11 mouse cellular contexts compared by ENCODE assay signal in the genomic region with DNA sequence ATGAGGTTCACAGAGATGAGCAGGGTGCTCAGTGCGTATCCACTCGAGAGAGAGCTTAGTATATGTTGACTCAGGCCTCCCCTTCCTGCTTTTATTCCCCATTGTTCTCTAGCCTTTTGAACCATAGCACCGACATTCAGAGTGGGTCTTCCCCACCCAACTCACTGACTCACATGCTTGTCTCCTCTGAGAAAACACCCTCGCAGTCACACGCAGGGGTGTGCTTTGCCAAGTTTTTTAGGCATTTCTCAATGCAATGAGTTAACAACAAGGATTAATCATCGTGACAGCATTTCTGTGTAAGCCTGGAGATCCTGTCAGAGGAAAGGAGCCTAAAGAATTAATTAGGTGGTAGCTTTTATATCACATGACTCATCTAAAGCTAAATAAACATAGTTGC. TPM values are rescaled to one million over a fixed set of nuclear protein-coding genes. Genes with fewer than 3 reads are reported as not detected.
A peak's percentile ranks its signal among the peaks of the same experiment; 100 is the strongest.
DNase-seq lines count a peak whose midpoint lies in the region; ATAC-seq lines count a peak whose summit lies in the region.
"Had no signal": no experiment of that assay in that cellular context is flagged by ENCODE, and none has a peak within 500 bp of the region (broad histone marks: within the 10 kb centered on the region; RNA-seq: fewer than 3 reads in every experiment).

No protein-coding gene starts in this region.

- no peak for ATAC-seq in intestine, embryonic 16.5 days

- no peak overlapping the region for H3K27ac ChIP-seq in intestine, embryonic 16.5 days (ENCODE audit: low read length)
- H3K27ac ChIP-seq: hindbrain, embryonic 12.5 days; liver, embryonic 14.5 days had no signal

- no peak overlapping the region for H3K4me3 ChIP-seq in intestine, embryonic 16.5 days (ENCODE audit: low read length)
- H3K4me3 ChIP-seq: hindbrain, embryonic 12.5 days had no signal

- H3K27me3 ChIP-seq in intestine, embryonic 16.5 days (replicated peaks; ENCODE audit: control insufficient read depth, insufficient read depth, low read length): no peaks in the 10 kb centered on the region
- H3K27me3 ChIP-seq: hindbrain, embryonic 12.5 days had no signal

- no peak overlapping the region for H3K9ac ChIP-seq in intestine, embryonic 16.5 days (ENCODE audit: low read depth, low read length)
- H3K9ac ChIP-seq: hindbrain, embryonic 12.5 days; liver, embryonic 14.5 days had no signal

- H3K36me3 ChIP-seq in intestine, embryonic 16.5 days (ENCODE audit: control insufficient read depth, insufficient read depth, low read length): no peaks in the 10 kb centered on the region
- H3K36me3 ChIP-seq: hindbrain, embryonic 12.5 days had no signal

- H3K4me2 ChIP-seq in intestine, embryonic 16.5 days (ENCODE audit: low read depth, low read length): no peak overlapping the region
- H3K4me2 ChIP-seq: hindbrain, embryonic 12.5 days had no signal

- DNase-seq in heart, adult 18-20 months: peak; percentile 16 to 33
- DNase-seq in heart, postnatal 25 days (ENCODE audit: low spot score): no peak
- DNase-seq in urinary bladder, postnatal 14 days (ENCODE audit: low spot score): peak; percentile 7
- no peak for DNase-seq in urinary bladder, adult 2 months (ENCODE audit: low spot score)
- peak; percentile 5 to 22 for DNase-seq in left cerebral cortex, adult 8-10 months (ENCODE audit: low spot score in 2 of 2)
- DNase-seq in cerebellum, adult 8-10 months: no peak
- DNase-seq: embryo, embryonic 11 days; kidney, postnatal 36 days had no signal

- no peaks in the 10 kb centered on the region for H3K4me1 ChIP-seq in intestine, embryonic 16.5 days (ENCODE audit: control insufficient read depth, insufficient read depth, low read length)
- H3K4me1 ChIP-seq: hindbrain, embryonic 12.5 days had no signal

- intact Hi-C loops in heart, postnatal 25 days (cut with DNase I): no loop called here

- no peaks in the 10 kb centered on the region for H3K9me3 ChIP-seq in intestine, embryonic 16.5 days (ENCODE audit: control insufficient read depth, low read length)
- H3K9me3 ChIP-seq: hindbrain, embryonic 12.5 days had no signal

- WGBS in intestine, embryonic 16.5 days: 63% methylated on average over 6 of the region's 6 CpGs

RNA-seq across cellular contexts. Expression of a gene that starts 29.3 kb away (rescaled TPM):
- 1 to 10 TPM; 3.6 to 6.0 TPM for total RNA-seq in heart, adult 18-20 months (2021)
- total RNA-seq in heart, postnatal 25 days (2021): 1 to 10 TPM; 2.2 to 2.3 TPM
- polyA plus RNA-seq in urinary bladder, adult 2 months (2012; rRNA removed): 0.03 and 0.09 TPM in 2 replicates
- total RNA-seq in left cerebral cortex, adult 8-10 months (2022): under 1 TPM in 1 of 4 experiments, not detected in 3; 0.06 TPM
- 0.07 and 0.13 TPM in 2 replicates for polyA plus RNA-seq in intestine, embryonic 16.5 days (2015; fragmentation: Nextera tagmentation; extraction: Ambion mirVana)
- polyA plus RNA-seq: liver, embryonic 14.5 days had no signal

Comparison
In these comparisons a context has a peak if more than half of its experiments do, and no peak if none do; other contexts are left out.
1. DNase-seq: peak in heart, adult 18-20 months (2 of 2), urinary bladder, postnatal 14 days (single experiment) and left cerebral cortex, adult 8-10 months (2 of 2); none in heart, postnatal 25 days (single experiment), urinary bladder, adult 2 months (single experiment) and cerebellum, adult 8-10 months (single experiment).